In the genomic region with DNA sequence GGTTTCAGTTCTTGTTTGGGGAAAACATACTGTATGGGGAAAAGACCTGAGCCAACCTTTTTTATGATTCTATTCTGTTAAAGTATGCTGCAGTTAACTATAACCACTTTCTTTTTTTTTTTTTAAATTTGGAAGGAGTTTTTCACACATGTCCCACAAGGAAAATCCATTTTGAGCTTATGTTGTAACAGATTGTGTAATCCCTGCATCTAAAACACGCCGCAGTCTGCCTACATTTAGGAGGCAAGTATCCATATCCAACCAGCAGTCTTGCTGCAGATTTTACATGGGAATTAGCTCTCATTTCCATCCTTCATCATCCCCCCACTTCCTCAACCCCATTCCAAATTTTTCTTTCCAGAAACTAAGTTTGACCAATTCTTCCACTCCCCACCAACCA, we compare ENCODE assay signal across 35 mouse cellular contexts. TPM values are rescaled to one million over a fixed set of nuclear protein-coding genes. Genes with fewer than 3 reads are reported as not detected.
DNase-seq lines count a peak whose midpoint lies in the region; TF ChIP-seq lines count a peak whose summit lies in the region.
"Had no signal": no experiment of that assay in that cellular context is flagged by ENCODE, and none has a peak within 500 bp of the region (broad histone marks: within the 10 kb centered on the region; RNA-seq: fewer than 3 reads in every experiment).

No protein-coding gene starts in this region.

- TF ChIP-seq POLR2A in cortical plate, adult 2 months (IDR thresholded peaks at IDR 0.05; ENCODE audit: extremely low read depth, insufficient read depth, low read length) = no peak

- DNase-seq in layer of hippocampus, adult 11-12 months (ENCODE audit: low spot score) = peak; percentile 28
- no peak for DNase-seq in layer of hippocampus, postnatal 10 days (ENCODE audit: low spot score in 2 of 2)
- peak; percentile 35 for DNase-seq in right cerebral cortex, adult 18-20 months
- no peak for DNase-seq in right cerebral cortex, postnatal 4 days
- peak; percentile 88 for DNase-seq in telencephalon, adult 2 months (ENCODE audit: low read depth, low spot score)
- DNase-seq in T-cell, adult 2 months (ENCODE audit: low spot score) = no peak
- DNase-seq in ovary, adult 18-20 months (ENCODE audit: low spot score) = no peak
- DNase-seq: adrenal gland, postnatal 10 days; embryo, embryonic 11 days; gastrocnemius, postnatal 36 days; heart, adult 2 months; heart, postnatal 14 days; kidney, adult 9 months; kidney, postnatal 25 days; lung, postnatal 14 days; thymus, postnatal 25 days had no signal

- H3K4me3 ChIP-seq in cortical plate, adult 2 months (ENCODE audit: insufficient read depth, low read length) = no peak overlapping the region
- H3K4me3 ChIP-seq: embryonic facial prominence, embryonic 13.5 days; erythroblast, embryonic 14.5 days; heart, adult 2 months; heart, embryonic 13.5 days had no signal

- no peak for TF ChIP-seq CTCF in cortical plate, adult 2 months (IDR thresholded peaks at IDR 0.05; ENCODE audit: extremely low read depth, insufficient read depth, low read length)

- no peaks in the 10 kb centered on the region for H3K4me1 ChIP-seq in cortical plate, adult 2 months (ENCODE audit: control insufficient read depth, insufficient read depth, low read length)
- H3K4me1 ChIP-seq: embryonic facial prominence, embryonic 13.5 days; heart, embryonic 13.5 days had no signal

- H3K27ac ChIP-seq in cortical plate, adult 2 months (ENCODE audit: insufficient read depth, low read length) = peak overlapping the region; percentile 40; the same call in 1 of the 2 replicates
- H3K27ac ChIP-seq: embryonic facial prominence, embryonic 13.5 days; heart, adult 2 months; heart, embryonic 13.5 days; hindbrain, postnatal 0 days had no signal

RNA-seq across cellular contexts. Expression of a gene that starts 3.6 kb away (rescaled TPM):
- total RNA-seq in layer of hippocampus, postnatal 10 days (2021) = not detected
- polyA plus RNA-seq in cortical plate, adult 2 months (2012; rRNA removed) = 0.06 TPM in 1 of 2 replicates, not detected in the other
- total RNA-seq: adrenal gland, postnatal 10 days; heart, adult 2 months; heart, postnatal 14 days; hindbrain, postnatal 0 days; layer of hippocampus, postnatal 14 days; left cerebral cortex, postnatal 36 days; liver, adult 2 months; megakaryocyte progenitor cell, adult 5-6 weeks; MEL had no signal
- polyA plus RNA-seq: activated CD4-positive, CD25-positive, alpha-beta regulatory T cell, adult 4 months; C2C12; embryonic facial prominence, embryonic 13.5 days; erythroblast, embryonic 14.5 days; heart, embryonic 13.5 days; hindbrain, embryonic 11.5 days; hindbrain, postnatal 0 days; intestine, embryonic 16.5 days; liver, adult 2 months; liver, embryonic 16.5 days; midbrain, embryonic 11.5 days; midbrain, postnatal 0 days; neural tube, embryonic 14.5 days; small intestine, adult 2 months had no signal

Comparison
In these comparisons a context has a peak if more than half of its experiments do, and no peak if none do; other contexts are left out.
1. DNase-seq: peak in layer of hippocampus, adult 11-12 months (single experiment), right cerebral cortex, adult 18-20 months (single experiment) and telencephalon, adult 2 months (single experiment); none in layer of hippocampus, postnatal 10 days (0 of 2), right cerebral cortex, postnatal 4 days (single experiment), T-cell, adult 2 months (single experiment) and ovary, adult 18-20 months (single experiment).